Mouse (Mus musculus): Measurements from ENCODE around the gene Ntng2. TPM values are rescaled to one million over a fixed set of nuclear protein-coding genes. Genes with fewer than 3 reads are reported as not detected.
A peak's percentile ranks its signal among the peaks of the same experiment; 100 is the strongest.

Ntng2 gene
- polyA plus RNA-seq, 1 experiment, result 23.4 TPM

DNA sequence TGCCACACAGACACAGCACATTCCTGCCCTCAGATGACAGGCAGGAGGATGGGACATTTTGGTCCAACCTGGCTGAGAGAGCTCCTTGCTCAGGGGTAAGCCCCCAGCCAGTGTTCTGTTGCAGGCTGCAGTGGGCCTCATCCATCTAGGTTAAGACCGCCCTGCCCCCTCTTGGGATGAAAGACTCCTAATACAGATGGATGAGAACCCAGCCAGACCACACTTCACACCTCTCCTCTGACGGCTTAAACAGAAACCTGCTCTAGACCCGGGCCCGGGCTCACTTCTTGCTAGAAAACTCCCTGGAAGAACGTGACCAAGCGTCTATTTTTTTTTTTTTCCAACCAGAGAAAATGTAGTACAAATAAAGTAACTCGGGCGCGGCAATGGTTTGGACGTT lies 3.0 kb downstream of the Ntng2 start:
- no peak for TF ChIP-seq CTCF (IDR thresholded peaks at IDR 0.05; ENCODE audit: extremely low read depth, insufficient read length, insufficient replicate concordance, low read depth, low read length)
- no peak for TF ChIP-seq POLR2A (IDR thresholded peaks at IDR 0.05; ENCODE audit: low read depth, low read length)
- peak overlapping the region; percentile 8; the same call in 1 of the 2 replicates for H3K4me3 ChIP-seq (ENCODE audit: low read depth, low read length)
- H3K27me3 ChIP-seq (ENCODE audit: control insufficient read depth, insufficient read depth, low read length), result peaks cover 46% of the 10 kb centered on the region
- 16% methylated on average over 10 of the region's 10 CpGs for WGBS
- H3K36me3 ChIP-seq (ENCODE audit: control insufficient read depth, insufficient read depth, low read length), result no peaks in the 10 kb centered on the region
- no peak overlapping the region for H3K27ac ChIP-seq (ENCODE audit: insufficient read depth, low read depth, low read length)
- peaks cover 7% of the 10 kb centered on the region for H3K4me1 ChIP-seq (ENCODE audit: control insufficient read depth, insufficient read depth, insufficient read length, low read length)

DNA sequence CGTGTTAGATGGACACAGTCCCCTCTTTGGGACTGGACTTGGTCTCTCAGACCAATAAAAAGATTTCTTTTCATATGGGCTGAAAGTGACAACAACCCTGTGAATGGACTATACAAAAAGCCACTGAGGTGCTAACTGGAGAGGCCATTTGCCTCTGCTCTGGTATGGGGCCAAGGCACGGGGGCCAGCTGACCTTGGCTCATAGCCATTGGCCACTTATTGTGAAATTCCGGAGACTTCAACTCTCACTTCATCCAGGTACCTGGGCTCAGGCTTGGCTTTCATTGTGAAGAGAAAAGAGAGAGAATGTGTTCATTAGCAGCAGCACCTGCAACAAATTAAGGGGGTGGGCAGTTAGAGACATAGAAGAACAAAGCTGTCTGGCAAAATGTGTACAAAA lies 4.3 kb downstream of the Ntng2 start:
- 39% methylated on average over 3 of the region's 3 CpGs for WGBS
- Histone ChIP-seq H3K4me1 (ENCODE audit: control insufficient read depth, insufficient read depth, insufficient read length, low read length) (peaks cover 7% of the 10 kb centered on the region), H3K4me3 (ENCODE audit: low read depth, low read length) (no peak overlapping the region), H3K27me3 (ENCODE audit: control insufficient read depth, insufficient read depth, low read length) (peaks cover 42% of the 10 kb centered on the region), H3K36me3 (ENCODE audit: control insufficient read depth, insufficient read depth, low read length) (no peaks in the 10 kb centered on the region), H3K27ac (ENCODE audit: insufficient read depth, low read depth, low read length) (no peak overlapping the region)
- TF ChIP-seq CTCF (IDR thresholded peaks at IDR 0.05; ENCODE audit: extremely low read depth, insufficient read length, insufficient replicate concordance, low read depth, low read length), result no peak
- TF ChIP-seq POLR2A (IDR thresholded peaks at IDR 0.05; ENCODE audit: low read depth, low read length), result no peak

DNA sequence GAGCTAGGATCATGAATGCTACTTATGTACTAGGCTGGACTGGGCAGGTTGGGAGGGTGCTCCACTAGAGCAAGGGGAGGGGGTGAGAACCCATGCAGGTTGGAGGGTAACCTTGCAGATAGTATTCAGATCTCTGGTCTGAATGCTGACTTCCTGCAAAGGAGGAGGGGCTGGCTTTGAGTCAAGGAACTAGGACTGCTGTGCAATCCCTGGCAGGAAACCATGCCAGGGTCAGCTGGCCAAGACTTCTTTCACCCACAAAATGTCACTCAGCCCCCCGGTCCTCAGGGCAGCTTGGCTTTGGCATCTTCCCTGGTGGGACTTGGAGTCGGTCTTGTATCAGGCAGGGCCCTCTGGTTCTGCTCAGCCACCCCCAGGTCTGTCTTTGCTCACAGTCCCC lies 5.4 kb downstream of the Ntng2 start:
- 76% methylated on average over 2 of the region's 2 CpGs for WGBS
- Histone ChIP-seq H3K27me3 (ENCODE audit: control insufficient read depth, insufficient read depth, low read length) (peaks cover 32% of the 10 kb centered on the region), H3K4me3 (ENCODE audit: low read depth, low read length) (no peak overlapping the region), H3K4me1 (ENCODE audit: control insufficient read depth, insufficient read depth, insufficient read length, low read length) (peaks cover 2% of the 10 kb centered on the region), H3K36me3 (ENCODE audit: control insufficient read depth, insufficient read depth, low read length) (no peaks in the 10 kb centered on the region), H3K27ac (ENCODE audit: insufficient read depth, low read depth, low read length) (no peak overlapping the region)
- TF ChIP-seq POLR2A (IDR thresholded peaks at IDR 0.05; ENCODE audit: low read depth, low read length) (no peak), CTCF (IDR thresholded peaks at IDR 0.05; ENCODE audit: extremely low read depth, insufficient read length, insufficient replicate concordance, low read depth, low read length) (no peak)

DNA sequence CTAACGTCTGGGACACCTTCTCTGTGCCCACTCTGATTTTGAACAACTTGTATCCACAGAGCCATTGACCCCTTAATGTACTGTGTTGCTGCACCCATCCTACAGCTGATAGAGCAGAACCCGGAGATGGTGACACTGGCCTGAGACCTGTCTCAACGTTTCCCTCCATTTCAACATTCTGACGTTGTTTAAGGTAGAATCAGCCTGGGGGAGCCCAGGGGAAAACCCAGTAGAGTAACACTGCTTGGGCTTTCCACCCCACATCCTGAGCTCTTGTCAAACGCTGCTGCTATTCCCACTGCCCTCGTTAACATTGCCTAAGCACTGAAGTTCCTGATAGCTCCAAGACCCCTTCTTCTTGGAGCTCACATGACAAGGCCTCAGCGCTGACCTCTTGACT lies 5.9 kb downstream of the Ntng2 start:
- TF ChIP-seq POLR2A (IDR thresholded peaks at IDR 0.05; ENCODE audit: low read depth, low read length) (no peak), CTCF (IDR thresholded peaks at IDR 0.05; ENCODE audit: extremely low read depth, insufficient read length, insufficient replicate concordance, low read depth, low read length) (no peak)
- peaks cover 2% of the 10 kb centered on the region for H3K4me1 ChIP-seq (ENCODE audit: control insufficient read depth, insufficient read depth, insufficient read length, low read length)
- H3K27ac ChIP-seq (ENCODE audit: insufficient read depth, low read depth, low read length), result no peak overlapping the region
- no peaks in the 10 kb centered on the region for H3K36me3 ChIP-seq (ENCODE audit: control insufficient read depth, insufficient read depth, low read length)
- WGBS, result 66% methylated on average over 7 of the region's 7 CpGs
- peaks cover 27% of the 10 kb centered on the region for H3K27me3 ChIP-seq (ENCODE audit: control insufficient read depth, insufficient read depth, low read length)
- no peak overlapping the region for H3K4me3 ChIP-seq (ENCODE audit: low read depth, low read length)

DNA sequence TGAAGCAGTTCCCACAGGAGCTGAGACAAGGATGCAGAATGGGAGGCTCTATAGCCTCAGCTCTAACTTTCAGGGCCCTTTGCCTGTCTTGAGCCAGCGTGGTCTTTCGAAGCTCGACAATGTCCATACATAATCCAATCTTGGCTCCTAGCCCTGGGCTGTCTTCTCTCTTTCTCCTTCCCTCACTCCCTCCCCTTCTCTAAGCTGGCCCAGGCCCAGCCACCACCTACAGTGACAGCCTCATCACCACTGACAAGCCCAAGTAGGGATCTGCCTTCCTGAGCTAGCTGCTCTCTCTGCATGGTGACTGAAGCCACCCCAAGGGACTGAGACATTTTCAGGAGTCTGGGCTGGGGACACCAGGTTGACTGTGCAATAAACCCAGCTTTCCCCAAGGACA lies 6.5 kb downstream of the Ntng2 start:
- Histone ChIP-seq H3K27ac (ENCODE audit: insufficient read depth, low read depth, low read length) (no peak overlapping the region), H3K36me3 (ENCODE audit: control insufficient read depth, insufficient read depth, low read length) (no peaks in the 10 kb centered on the region), H3K4me3 (ENCODE audit: low read depth, low read length) (no peak overlapping the region), H3K27me3 (ENCODE audit: control insufficient read depth, insufficient read depth, low read length) (peaks cover 21% of the 10 kb centered on the region), H3K4me1 (ENCODE audit: control insufficient read depth, insufficient read depth, insufficient read length, low read length) (peaks cover 2% of the 10 kb centered on the region)
- 70% methylated on average over 3 of the region's 3 CpGs for WGBS
- no peak for TF ChIP-seq CTCF (IDR thresholded peaks at IDR 0.05; ENCODE audit: extremely low read depth, insufficient read length, insufficient replicate concordance, low read depth, low read length)
- TF ChIP-seq POLR2A (IDR thresholded peaks at IDR 0.05; ENCODE audit: low read depth, low read length), result no peak

DNA sequence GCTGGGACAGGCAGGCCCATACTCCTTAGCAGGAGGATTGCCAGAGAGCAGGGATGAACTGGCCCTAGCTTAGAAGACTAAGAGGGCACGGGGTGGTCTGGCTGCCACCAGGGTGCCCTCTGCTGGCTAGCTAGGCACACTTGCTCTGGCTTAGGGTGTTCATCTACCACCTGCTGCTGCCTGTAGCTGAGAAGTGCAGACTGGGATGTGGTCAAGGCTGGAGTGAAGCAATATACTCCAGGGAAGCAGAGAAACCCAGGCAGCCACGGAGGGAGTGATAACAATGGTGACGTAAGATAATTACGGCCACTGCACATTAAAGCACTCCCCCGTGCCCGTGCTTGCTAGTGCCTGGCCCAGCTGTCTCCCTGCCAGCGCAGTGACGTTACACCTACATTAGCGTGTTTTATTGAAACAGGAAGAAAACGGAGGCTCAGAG lies 7.4 kb downstream of the Ntng2 start:
- TF ChIP-seq CTCF (IDR thresholded peaks at IDR 0.05; ENCODE audit: extremely low read depth, insufficient read length, insufficient replicate concordance, low read depth, low read length), result peak; percentile 22; the same call in 1 of the 2 replicates
- TF ChIP-seq POLR2A (IDR thresholded peaks at IDR 0.05; ENCODE audit: low read depth, low read length), result no peak
- Histone ChIP-seq H3K27me3 (ENCODE audit: control insufficient read depth, insufficient read depth, low read length) (peaks cover 11% of the 10 kb centered on the region), H3K27ac (ENCODE audit: insufficient read depth, low read depth, low read length) (no peak overlapping the region), H3K4me3 (ENCODE audit: low read depth, low read length) (no peak overlapping the region), H3K4me1 (ENCODE audit: control insufficient read depth, insufficient read depth, insufficient read length, low read length) (peaks cover 2% of the 10 kb centered on the region; the same call in 1 of the 2 replicates), H3K36me3 (ENCODE audit: control insufficient read depth, insufficient read depth, low read length) (no peaks in the 10 kb centered on the region)
- WGBS, result 19% methylated on average over 10 of the region's 10 CpGs

DNA sequence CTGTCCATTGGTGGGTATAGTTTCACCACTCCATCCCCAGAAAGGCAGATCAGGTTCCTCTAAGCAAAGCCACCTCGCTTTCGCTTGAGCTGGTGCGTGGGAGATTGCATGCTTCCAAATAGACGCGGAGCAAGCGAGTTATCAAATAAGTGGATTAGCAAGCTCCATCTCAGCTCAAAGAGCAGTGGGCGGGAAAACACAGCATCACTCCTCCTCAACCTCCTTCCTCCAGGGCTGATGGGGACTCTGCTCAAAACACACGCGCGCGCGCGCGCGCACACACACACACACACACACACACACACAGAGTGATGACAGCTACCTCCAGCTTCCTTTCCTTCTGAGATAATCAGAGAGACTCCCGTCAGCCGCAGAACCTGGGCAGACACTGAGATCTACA lies 13.5 kb downstream of the Ntng2 start:
- WGBS, result 54% methylated on average over 17 of the region's 17 CpGs
- no peaks in the 10 kb centered on the region for H3K27me3 ChIP-seq (ENCODE audit: control insufficient read depth, insufficient read depth, low read length)
- TF ChIP-seq POLR2A (IDR thresholded peaks at IDR 0.05; ENCODE audit: low read depth, low read length) (no peak), CTCF (IDR thresholded peaks at IDR 0.05; ENCODE audit: extremely low read depth, insufficient read length, insufficient replicate concordance, low read depth, low read length) (no peak)

More for the DNA sequence above, 13.5 kb downstream of the Ntng2 start:
- Histone ChIP-seq H3K27ac (ENCODE audit: insufficient read depth, low read depth, low read length) (no peak overlapping the region), H3K4me3 (ENCODE audit: low read depth, low read length) (no peak overlapping the region), H3K36me3 (ENCODE audit: control insufficient read depth, insufficient read depth, low read length) (no peaks in the 10 kb centered on the region), H3K4me1 (ENCODE audit: control insufficient read depth, insufficient read depth, insufficient read length, low read length) (no peaks in the 10 kb centered on the region)
